Mouse (Mus musculus) CD4-positive, CD25-positive, alpha-beta regulatory T cell, adult 4 months (primary cell): ENCODE data around the gene Osbpl2. TPM values are rescaled to one million over a fixed set of nuclear protein-coding genes. Genes with fewer than 3 reads are reported as not detected.
"Not testable (repeated sequence)": the region's sequence is repeated elsewhere in the genome, so short reads cannot be mapped to it uniquely, and the experiment has no call there.

Experiments used
- ATAC-seq: one replicate; pipeline ENCODE4 v1.8.0; 2017
- polyA plus RNA-seq, 2 experiments: library from polyadenylated mRNA; unstranded; fragments of 100-300 nt; shearing (Covaris generic); gene quantifications; one replicate each; pipeline ENCODE4 v1.2.1; 2017

Osbpl2 gene
- polyA plus RNA-seq, 2 experiments from 2014 or later = 20.6 to 24.3 TPM

GRCm38 (mm10) chr2:180166869-180167268 lies 47.8 kb downstream of the Osbpl2 start:
- no peak for ATAC-seq

DNA sequence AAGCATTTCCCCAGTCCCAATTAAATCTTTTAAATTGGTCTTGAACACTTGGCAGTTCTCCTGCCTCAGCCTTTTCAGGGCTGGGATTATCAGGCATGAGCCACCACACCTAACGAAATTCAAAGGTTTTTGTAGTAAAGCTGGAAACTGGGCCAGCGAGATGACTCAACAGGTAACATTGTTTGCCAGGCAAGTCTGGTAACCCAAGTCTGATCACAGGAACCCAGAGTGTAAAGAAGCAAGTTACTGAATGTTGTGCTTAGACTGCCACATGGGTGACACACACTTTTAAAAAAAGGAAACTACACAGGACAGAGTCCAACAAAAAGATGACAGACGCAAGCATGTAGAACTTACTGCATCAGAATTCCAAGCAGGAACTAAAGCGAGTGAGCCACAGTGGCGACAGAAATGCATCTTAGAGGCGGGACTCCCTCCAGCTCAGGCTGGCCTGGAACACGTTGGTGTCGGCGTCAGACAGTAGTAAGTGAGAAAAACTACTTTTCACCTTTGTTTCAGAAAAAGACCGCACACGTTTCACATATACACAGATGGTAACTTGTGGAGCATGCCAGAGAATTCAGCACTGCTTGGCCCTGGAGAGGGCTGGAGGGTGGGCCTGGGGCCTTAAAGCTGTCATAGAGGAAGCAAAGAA lies 51.2 kb downstream of the Osbpl2 start:
- ATAC-seq = no peak

GRCm38 (mm10) chr2:180170806-180171521 lies 51.9 kb downstream of the Osbpl2 start, which contains the start of gene Adrm1:
Adrm1 (plus strand) TSS chr2:180171485.
- ATAC-seq = peak; percentile 94

DNA sequence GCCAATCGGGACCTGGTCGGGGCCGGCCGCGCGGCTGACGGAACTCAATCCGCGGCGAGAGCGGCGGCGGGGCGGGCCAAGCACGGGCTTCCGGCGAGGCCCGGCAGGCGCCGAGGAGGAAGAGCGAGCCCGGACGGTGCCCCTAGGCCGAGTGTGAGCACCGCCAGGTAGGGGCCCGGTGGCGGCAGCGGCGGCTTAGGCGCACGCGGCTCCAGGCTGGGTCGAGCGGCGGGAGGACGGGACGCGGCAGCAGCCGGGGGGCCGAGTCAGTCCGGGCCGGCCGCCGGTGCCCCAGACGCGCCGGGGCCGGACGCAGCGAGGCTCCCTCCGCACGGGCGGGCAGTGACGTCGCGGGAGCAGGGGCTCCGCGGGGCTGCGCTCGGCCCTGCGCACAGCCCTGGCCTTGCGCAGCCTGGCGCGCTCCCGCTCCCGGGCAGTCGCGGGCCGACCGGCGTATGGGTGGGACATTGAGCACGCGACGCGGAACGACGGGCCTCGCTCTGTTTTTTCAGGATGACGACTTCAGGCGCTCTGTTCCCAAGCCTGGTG lies 52.5 kb downstream of the Osbpl2 start:
- peak; percentile 16 for ATAC-seq

GRCm38 (mm10) chr2:180172152-180172551 lies 53.0 kb downstream of the Osbpl2 start:
- ATAC-seq = no peak

DNA sequence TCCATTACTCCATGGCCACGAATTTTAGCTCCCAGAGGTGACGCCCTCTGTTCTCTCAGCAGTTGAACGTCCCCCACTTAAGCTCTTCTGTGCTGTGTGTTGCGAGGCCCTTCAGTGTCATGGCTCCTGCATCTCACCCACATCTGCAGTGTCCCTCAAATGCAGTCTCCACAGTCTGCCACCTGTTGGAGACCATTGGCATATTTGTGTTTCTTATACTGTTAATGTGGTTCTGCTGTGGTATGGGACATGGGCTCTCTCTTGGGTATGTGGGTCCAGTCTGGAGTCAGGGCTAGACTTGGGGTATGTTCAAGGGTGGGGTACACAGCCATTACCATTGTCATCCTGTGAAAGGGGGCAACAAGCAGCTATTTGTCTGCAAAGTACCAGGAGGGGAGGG lies 54.1 kb downstream of the Osbpl2 start:
- ATAC-seq = no peak

DNA sequence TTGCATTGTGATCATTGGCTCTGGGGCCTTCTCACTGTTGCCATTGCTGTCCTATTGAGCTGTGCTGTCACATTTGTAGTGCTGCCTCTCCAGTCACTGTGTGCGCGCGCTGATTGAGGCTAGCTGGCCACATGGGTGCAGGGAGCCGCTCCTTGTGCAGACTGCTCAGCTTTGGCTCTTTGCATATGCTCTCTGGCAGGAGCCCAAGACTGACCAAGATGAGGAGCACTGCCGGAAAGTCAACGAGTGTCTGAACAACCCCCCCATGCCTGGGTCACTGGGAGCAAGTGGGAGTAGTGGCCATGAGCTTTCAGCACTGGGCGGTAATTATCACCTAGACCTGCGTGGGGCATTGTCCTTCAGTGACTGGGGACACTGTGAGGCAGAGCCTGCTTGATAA lies 54.6 kb downstream of the Osbpl2 start:
- not testable (repeated sequence) for ATAC-seq

- ATAC-seq = no peak
Observed at GRCm38 (mm10) chr2:180174121-180174520, 55.0 kb downstream of the Osbpl2 start.

DNA sequence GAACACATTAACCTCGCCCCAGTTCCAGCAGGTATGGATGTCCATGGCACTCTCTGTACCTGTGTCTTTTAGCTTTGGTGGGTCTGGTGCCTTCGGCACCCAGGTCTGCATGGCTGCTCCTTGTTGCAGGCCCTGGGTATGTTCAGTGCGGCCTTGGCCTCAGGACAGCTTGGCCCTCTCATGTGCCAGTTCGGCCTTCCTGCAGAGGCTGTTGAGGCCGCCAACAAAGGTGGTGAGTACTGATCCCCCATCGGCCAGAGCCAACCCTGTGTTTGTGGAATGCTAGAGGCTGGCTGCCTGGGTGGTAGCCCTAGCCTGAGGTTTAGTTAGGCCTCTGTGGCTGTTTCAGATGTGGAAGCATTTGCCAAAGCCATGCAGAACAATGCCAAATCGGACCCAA lies 56.6 kb downstream of the Osbpl2 start:
- ATAC-seq = no peak

DNA sequence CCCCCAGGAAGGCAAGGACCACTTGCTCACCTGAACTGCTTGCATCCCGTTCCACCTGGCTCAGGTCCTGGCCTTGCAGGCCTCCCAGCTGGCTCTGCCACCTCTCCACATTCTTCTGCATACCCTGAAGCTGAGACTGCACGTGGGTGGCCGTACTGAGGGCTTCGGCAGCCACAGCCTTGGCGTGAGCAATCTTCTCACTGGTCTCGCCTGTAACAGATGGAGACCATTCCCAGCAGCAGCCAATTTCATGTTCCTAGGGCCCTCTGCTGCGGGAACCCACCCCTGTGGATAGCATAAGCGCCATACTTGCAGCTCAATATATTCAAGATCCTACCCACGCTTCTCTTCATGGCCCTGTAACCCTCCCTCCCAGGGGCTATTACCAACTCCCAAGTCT lies 62.4 kb downstream of the Osbpl2 start:
- ATAC-seq = no peak

DNA sequence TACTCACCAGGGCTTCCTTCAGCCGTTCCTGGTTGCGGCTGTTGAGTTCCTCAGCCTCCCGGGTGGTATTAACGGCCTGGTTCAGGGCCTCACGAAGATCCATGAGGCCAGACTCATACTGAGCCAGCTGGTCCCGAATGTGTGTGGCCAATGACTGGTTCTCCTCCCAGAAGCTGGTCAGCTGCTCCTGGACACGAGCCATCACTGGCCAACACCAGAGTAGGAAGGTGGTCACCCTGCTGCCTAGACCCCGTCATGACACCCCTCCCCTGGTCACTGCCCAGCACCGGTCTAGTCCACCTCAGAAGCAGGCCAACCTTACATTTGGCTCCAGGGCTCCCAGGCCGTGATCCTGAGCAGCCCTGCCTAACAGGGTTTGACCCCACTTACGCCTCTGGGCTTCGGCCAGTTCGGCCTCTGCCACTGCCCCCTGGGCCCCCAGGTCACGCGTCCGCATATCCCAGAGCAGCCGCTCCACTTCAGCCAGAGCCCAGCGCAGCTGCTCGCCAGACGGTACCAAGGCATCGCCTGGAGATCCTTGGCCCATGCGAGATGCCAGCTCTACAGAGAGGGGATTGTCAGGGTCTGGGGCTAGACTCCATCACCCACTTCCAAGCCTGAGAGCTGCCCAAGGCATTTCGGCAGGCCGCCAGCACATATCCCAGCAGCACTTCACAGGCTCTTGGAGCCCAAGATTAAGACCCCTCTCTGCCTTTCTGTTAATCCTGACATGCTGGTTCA lies 65.1 kb downstream of the Osbpl2 start:
- no peak for ATAC-seq

GRCm38 (mm10) chr2:180184752-180185109 lies 65.6 kb downstream of the Osbpl2 start:
- ATAC-seq = no peak

GRCm38 (mm10) chr2:180185686-180186085 lies 66.6 kb downstream of the Osbpl2 start:
- ATAC-seq = no peak

- ATAC-seq = no peak
Observed at GRCm38 (mm10) chr2:180187362-180187761, 68.3 kb downstream of the Osbpl2 start.

DNA sequence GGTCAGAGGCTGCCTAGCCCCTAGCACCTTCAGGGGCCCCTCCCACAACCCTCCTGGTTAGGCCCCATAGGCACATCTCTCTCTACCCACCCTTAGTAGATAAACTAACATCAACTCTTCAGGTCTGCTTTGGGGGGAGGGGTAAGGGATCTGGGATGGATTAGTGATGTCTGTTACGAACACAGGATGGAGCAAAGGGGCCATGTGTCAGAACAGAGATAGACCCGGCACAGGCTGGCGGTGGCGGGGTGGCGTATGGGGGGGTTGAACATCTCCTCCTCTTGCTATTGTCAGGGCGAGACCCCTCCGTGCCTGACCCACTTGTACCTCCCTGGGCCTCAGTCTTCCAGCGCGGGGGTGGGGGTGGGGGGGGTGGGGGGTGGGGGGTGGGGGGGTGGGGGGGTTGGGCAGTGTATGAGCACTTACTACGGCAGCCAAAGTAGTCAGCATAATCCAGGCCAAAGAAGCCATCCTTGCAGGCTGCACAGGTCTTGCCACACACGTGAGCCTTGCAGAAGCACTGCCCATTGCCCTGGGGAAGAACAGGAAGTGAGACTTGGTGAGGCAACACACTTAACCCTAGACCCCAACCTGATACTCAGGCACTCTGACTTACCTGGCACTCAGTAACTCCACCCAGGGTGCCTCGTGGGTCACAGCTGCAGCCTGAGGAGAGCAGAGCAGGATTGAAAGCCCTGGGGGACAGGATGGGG lies 77.7 kb downstream of the Osbpl2 start:
- no peak for ATAC-seq

- no peak for ATAC-seq
Observed at GRCm38 (mm10) chr2:180197323-180198037, 78.4 kb downstream of the Osbpl2 start.

DNA sequence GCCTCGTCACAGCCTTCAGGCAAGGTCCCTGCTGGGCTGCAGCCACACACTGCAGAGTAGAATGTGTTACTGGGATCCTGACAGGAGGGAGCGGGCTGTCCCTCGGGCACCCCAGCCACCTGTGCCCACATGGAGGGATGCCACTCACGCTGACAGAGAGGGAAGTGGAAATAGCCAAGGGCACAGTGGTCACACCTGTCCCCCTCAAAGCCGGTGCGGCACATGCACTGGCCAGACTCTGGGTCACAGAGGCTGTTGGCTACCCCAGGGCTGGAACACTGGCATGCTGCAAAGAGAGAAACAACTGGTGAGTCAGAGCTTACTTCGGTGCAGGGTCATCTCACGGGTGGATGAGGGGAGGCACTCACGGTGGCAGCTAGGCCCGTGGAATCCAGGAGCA lies 79.7 kb downstream of the Osbpl2 start:
- no peak for ATAC-seq

DNA sequence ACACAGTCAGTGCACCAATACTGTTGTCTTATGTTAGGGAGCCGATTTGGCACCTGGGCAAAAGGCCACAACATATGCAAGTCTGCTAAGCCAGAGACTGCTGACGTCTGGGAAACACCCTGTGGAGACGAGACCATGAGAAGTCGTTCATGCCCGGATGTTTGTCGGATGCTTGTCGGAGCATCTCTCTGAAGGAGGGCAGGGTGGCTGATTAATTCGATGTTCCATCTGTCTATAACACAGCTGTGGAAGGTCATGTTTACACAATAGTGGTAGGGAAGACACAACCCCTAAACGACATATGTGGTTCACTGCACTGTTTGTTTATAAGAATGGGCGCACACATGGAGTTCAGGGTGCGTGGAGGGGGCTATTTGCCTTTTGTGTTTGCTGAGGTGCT lies 81.6 kb downstream of the Osbpl2 start:
- ATAC-seq = no peak

DNA sequence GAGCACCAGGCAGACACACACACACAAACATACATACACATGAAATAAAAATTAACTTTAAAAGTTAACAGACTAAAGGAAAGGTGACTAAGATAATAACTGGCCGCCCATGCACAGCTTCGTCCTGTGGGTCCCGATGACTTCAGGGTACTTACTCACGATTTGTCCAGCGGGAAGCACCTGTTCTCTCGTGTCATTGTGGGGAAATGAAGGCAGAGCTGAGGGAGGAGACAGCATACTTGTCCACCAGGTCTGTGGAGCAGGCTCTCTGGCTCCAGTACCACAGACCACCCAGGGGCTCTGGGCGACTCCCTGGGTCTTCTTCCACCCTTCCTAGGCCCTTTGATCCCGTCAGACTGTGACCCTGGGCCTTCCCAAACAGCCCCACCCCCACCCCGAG lies 82.2 kb downstream of the Osbpl2 start:
- ATAC-seq = no peak

DNA sequence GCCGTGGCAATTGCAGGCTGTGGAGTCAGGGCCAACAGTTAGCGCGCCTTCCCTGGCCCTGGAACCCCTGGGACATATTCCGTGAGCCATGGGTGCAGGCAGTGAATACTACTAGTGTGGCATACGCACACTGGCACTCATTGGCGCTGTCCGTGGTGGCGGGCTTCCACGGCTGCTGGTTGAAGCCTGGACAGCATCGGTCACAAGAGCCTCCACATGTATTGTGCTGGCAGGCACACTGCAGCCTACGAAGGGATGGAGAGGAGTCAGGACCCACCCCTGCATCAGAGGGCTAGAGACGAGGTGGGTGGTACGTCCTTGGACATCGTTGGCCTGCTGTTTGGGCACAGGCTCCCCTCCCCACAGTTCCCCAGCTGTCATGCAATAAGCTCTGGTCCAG lies 83.2 kb downstream of the Osbpl2 start:
- no peak for ATAC-seq

DNA sequence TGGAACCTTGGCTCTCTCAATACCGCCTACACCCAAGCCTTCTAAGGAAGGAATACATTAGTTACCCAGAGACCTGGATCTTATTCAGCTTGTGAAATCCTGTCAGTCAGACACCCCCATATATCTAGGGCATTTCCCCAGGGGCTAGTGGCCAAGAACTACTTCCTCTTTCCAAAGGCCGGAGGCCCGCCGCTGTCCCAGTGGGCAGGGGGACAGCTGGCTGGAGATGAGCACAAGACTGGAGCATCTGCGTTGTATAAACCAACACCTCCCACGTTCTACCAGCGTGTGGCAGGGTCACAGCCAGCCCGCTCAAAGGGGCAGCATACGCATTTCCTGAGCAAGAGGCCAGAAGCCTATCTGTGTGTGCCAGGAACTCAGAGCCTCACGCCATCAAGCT lies 83.7 kb downstream of the Osbpl2 start:
- no peak for ATAC-seq

DNA sequence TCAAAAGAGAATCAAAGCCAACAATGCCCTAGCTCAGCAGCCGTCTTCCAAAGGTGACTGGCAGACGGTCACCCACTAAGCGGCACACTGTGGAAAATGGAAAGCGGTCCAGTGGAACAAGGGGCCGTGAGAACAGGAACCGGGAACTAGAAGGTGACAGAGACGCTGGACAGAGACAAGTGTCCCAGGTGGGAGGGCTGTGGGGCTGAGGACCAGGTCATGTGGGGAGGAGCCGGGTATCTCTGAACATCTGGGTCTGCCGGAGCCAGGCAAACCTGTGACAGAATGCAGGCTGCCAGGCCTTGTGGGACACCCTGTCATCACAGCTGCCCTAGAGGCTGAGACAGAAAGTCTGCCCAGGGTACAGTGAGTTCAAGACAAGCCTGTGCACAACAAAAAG lies 85.4 kb downstream of the Osbpl2 start:
- ATAC-seq = no peak
